Mouse (Mus musculus) heart, postnatal 10 days (tissue): ENCODE data around the gene Impdh2. TPM values are rescaled to one million over a fixed set of nuclear protein-coding genes. Genes with fewer than 3 reads are reported as not detected.
A peak's percentile ranks its signal among the peaks of the same experiment; 100 is the strongest.
"Not testable (repeated sequence)": the region's sequence is repeated elsewhere in the genome, so short reads cannot be mapped to it uniquely, and the experiment has no call there.

Experiments
- DNase-seq, 2 experiments: peaks; one replicate each; pipeline ENCODE4 v3.0.0; 2021
- intact Hi-C: fragments of 180-260 bp; cut with DNase I; formaldehyde crosslinking; loops from one replicate; pipeline ENCODE4 v1.15.1; 2025
- microRNA-seq, 2 experiments: library from miRNA; unstranded; fragments of <30 nt; microRNA quantifications; one replicate each; pipeline ENCODE4 v1.2.0; 2022
- total RNA-seq, 2 experiments: library from RNA; stranded (reverse); gene quantifications; 2 replicates each; pipeline ENCODE4 v1.2.3; 2021

The Impdh2 gene
- total RNA-seq, 2 experiments from 2014 or later = 62.3 to 70.0 TPM

DNA sequence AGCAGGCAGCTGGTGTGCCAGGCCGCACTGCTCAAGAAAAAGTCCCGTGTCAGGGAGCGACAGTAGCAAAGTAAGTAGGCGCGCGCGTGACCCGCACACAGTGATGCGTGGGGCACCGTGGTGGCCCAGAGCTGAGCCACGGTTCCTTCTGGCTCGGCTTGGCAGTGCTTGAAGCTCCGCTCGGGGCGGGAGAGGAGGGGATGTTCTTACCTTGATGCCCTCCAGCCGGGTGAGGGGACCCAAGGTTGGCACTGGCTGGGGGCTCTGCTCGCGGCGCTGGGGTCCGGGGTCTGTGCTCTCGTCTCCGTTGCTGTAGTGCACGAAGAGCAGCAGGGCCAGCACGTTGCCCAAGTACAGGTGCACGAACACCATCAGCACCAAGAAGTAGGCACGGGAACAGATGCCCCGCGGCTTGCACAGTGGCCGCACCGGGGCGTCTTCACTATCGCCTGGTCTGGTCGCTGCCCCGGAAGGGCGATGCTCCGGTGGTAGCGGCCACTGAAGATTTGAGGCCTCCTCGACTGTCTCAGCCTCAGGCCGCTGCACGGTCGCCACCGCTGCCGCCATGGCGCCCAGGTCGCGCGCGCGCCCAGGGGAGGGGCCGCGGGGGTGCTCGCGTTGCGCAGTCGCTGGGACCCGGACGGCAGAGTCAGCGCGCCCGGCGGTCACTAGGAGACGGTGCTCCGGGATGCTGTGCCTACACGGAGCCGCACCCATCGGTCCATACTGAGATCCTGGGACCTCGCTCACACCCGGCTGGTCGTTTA is 37.1 kb downstream of the Impdh2 start, which contains the start of gene P4htm:
Gene P4htm, minus strand, starts transcription at position 670 of the 767 bp plus-strand sequence.
- intact Hi-C loops = no loop called here
- DNase-seq = peak; percentile 76 to 80

- intact Hi-C loops = no loop called here
- no peak for DNase-seq
Measured at GRCm38 (mm10) chr9:108599021-108599566, 39.0 kb downstream of the Impdh2 start.

DNA sequence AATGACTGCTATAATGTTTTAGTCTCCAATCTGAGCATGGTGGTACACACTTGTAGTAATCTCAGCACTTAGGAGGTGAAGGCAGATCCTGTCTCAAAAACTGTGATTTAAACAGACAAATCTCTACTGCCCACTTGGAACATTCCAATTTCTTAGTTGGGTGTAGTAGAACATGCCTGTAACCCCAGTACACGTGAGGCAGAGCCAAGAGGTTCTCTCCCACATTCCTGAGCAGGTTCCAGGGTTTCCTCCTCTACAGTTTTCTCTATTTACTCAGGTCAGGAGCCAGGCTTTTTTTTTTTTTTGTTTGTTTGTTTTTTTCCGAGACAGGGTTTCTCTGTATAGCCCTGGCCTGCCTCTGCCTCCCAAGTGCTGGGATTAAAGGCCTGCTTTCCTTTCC is 39.9 kb downstream of the Impdh2 start:
- no peak for DNase-seq
- intact Hi-C loops = no loop called here

DNA sequence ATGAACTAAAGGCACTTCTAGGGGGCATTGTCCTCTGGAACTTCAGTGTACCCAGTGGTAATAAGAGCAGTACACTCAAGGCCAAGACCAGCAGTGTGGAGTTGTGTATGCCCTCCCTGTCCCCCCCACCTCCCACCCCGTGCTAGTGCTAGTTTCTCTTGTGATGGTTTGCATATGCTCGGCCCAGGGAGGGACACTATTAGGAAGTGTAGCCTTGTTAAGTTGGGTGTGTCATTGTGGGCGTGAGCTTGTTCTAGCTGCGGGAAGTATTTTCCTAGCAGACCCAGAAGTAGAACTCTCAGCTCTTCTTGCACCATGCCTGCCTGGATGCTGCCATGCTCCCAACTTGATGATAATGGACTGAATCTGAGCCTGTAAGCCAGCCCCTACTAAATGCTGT is 41.9 kb downstream of the Impdh2 start:
- DNase-seq = no peak
- intact Hi-C loops = no loop called here

DNA sequence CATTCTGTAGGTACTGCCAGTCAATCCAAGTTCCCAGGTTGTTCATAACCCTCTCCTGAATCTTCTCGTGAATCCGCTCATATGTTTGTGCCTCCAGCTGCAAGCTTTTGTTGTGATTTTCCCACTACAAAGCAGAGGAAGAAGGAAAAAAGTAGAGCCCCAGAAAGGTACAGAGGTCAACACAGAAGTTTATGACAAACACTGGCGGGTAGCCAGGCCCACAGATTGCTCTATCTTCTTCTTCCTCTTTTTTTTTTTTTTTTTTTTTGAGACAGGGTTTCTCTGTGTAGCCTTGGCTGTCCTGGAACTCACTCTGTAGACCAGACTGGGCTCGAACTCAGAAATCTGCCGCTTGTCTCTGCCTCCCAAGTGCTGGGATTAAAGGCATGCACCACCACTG is 47.8 kb downstream of the Impdh2 start:
- intact Hi-C loops = not testable (repeated sequence)

DNA sequence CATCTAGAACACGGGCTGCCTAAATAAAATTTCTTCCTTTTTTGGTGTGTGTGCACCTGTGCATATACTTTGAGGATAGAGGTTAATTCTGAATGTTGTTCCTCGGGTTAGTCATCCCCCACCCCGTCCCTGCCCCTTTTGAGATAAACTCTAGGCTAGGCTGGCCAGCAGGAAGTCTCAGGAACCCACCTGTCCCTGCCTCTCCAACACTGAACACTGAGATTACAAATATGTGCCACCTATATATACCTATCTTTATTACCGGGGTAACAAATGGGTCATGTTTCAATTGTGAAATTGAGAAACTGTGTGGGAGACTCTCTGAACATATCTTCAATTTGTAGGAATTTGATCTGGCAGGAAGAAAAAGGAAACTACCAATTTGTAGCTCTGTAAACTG is 48.8 kb downstream of the Impdh2 start:
- intact Hi-C loops = no loop called here

More for the DNA sequence above, 47.8 kb downstream of the Impdh2 start:
- not testable (repeated sequence) for DNase-seq

GRCm38 (mm10) chr9:108611488-108611887 is 51.4 kb downstream of the Impdh2 start:
- no peak for DNase-seq
- intact Hi-C loops = no loop called here

More for the DNA sequence above, 48.8 kb downstream of the Impdh2 start:
- no peak for DNase-seq

Small RNA genes within 50 kb of the gene (microRNA-seq; reads per million reads assigned to microRNA genes)
- gene Gm24083 (0 reads per million in 2 experiments), gene Mir191 (0 reads per million in 2 experiments), gene Mir425 (1,175 to 1,491 reads per million in 2 experiments)

Other genes starting within 250 kb of the Impdh2 start
- gene Gpx1, start 221.4 kb upstream of the Impdh2 start, total RNA-seq = 100 to 1,000 TPM; 152 to 166 TPM
- 10 to 100 TPM; 94.3 to 95.7 TPM for gene Usp4, start 212.4 kb upstream of the Impdh2 start, total RNA-seq
- gene 1700102P08Rik, start 167.5 kb upstream of the Impdh2 start, total RNA-seq = under 1 TPM; 0.31 to 0.74 TPM
- not detected for gene Ccdc36, start 131.8 kb upstream of the Impdh2 start, total RNA-seq
- not detected for gene BC048562, start 123.8 kb upstream of the Impdh2 start, total RNA-seq
- gene Ccdc71, start 99.8 kb upstream of the Impdh2 start, total RNA-seq = 10 to 100 TPM; 27.7 to 31.3 TPM
- 10 to 100 TPM; 29.2 to 33.4 TPM for gene Klhdc8b, start 98.7 kb upstream of the Impdh2 start, total RNA-seq
- 100 to 1,000 TPM; 284 to 331 TPM for gene Lamb2, start 80.5 kb upstream of the Impdh2 start, total RNA-seq
- 100 to 1,000 TPM in 1 of 2 experiments, 10 to 100 TPM in 1; 98.4 to 103 TPM for gene Usp19, start 69.7 kb upstream of the Impdh2 start, total RNA-seq
- gene Qars, start 52.6 kb upstream of the Impdh2 start, total RNA-seq = 10 to 100 TPM; 84.4 to 86.3 TPM
- 10 to 100 TPM; 83.5 to 89.6 TPM for gene Qrich1, start 43.5 kb upstream of the Impdh2 start, total RNA-seq
- gene Ndufaf3, start 7.1 kb downstream of the Impdh2 start, total RNA-seq = 10 to 100 TPM; 54.5 to 58.6 TPM
- 10 to 100 TPM; 21.0 TPM for gene Dalrd3, start 9.6 kb downstream of the Impdh2 start, total RNA-seq
- 10 to 100 TPM; 30.2 to 36.4 TPM for gene Wdr6, start 18.5 kb downstream of the Impdh2 start, total RNA-seq
- gene P4htm, start 37.4 kb downstream of the Impdh2 start, total RNA-seq = 10 to 100 TPM; 12.7 to 15.1 TPM
- gene Arih2, start 89.1 kb downstream of the Impdh2 start, total RNA-seq = 10 to 100 TPM; 55.2 to 56.4 TPM
- 100 to 1,000 TPM; 249 to 251 TPM for gene Slc25a20, start 101.8 kb downstream of the Impdh2 start, total RNA-seq
- gene Prkar2a, start 129.0 kb downstream of the Impdh2 start, total RNA-seq = 10 to 100 TPM; 73.4 to 79.1 TPM
- 10 to 100 TPM; 39.6 to 42.0 TPM for gene Ip6k2, start 223.5 kb downstream of the Impdh2 start, total RNA-seq
- 10 to 100 TPM in 1 of 2 experiments, 1 to 10 TPM in 1; 9.0 to 11.5 TPM for gene Nckipsd, start 248.1 kb downstream of the Impdh2 start, total RNA-seq